Mouse (Mus musculus) kidney, adult 2 months (tissue): ENCODE data around the gene Etl4. TPM values are rescaled to one million over a fixed set of nuclear protein-coding genes. Genes with fewer than 3 reads are reported as not detected.

Experiments used
- DNase-seq: peaks from one replicate; pipeline ENCODE4 v3.0.0; 2021
- H3K27ac ChIP-seq: fragments of 200-500 bp; 2 replicates; pipeline ENCODE4 v1.5.1; 2012; ENCODE audit warnings: low read depth, low read length, control low read depth, inconsistent platforms; ENCODE audit not compliant: insufficient read depth
- H3K27me3 ChIP-seq: fragments of 200-500 bp; replicated peaks from 2 replicates; pipeline ENCODE4 v1.6.1; 2012; ENCODE audit warnings: mild to moderate bottlenecking, moderate library complexity, low read length, inconsistent platforms; ENCODE audit not compliant: control insufficient read depth, insufficient read depth
- H3K36me3 ChIP-seq: fragments of 200-500 bp; 2 replicates; pipeline ENCODE4 v1.6.1; 2012; ENCODE audit warnings: mild to moderate bottlenecking, moderate library complexity, low read length, inconsistent platforms; ENCODE audit not compliant: control insufficient read depth, insufficient read depth
- H3K4me1 ChIP-seq: fragments of 200-500 bp; 2 replicates; pipeline ENCODE4 v1.6.1; 2011; ENCODE audit warnings: low read length; ENCODE audit not compliant: control insufficient read depth, insufficient read depth
- H3K4me3 ChIP-seq: fragments of 200-500 bp; 2 replicates; pipeline ENCODE4 v1.5.1; 2011; ENCODE audit warnings: mild to moderate bottlenecking, low read depth, low read length, control low read depth; ENCODE audit not compliant: insufficient read depth
- CTCF ChIP-seq: fragments of 200-500 bp; conservative IDR thresholded peaks from 2 replicates; pipeline ENCODE4 v1.5.1; 2011; ENCODE audit warnings: low read depth, mild to moderate bottlenecking, control low read depth, low read length, moderate library complexity, mixed read lengths; ENCODE audit not compliant: insufficient read depth, insufficient read length
- POLR2A ChIP-seq: fragments of 200-500 bp; IDR thresholded peaks from one replicate; pipeline ENCODE4 v1.6.1; 2011; ENCODE audit warnings: low read depth, low read length, control low read depth
- WGBS: fragments of 180-500 bp; shearing (Covaris S2); methylation state at CpG from one replicate; pipeline ENCODE4 v1.1.7; 2018; 5-methylcytosine and 5-hydroxymethylcytosine counted together
- polyA plus RNA-seq: library from polyadenylated mRNA; depleted of rRNA; stranded (reverse); fragments of >200 nt; gene quantifications from 2 replicates; pipeline ENCODE4 v1.2.3, GENCODE M21; 2012

Etl4 gene
- polyA plus RNA-seq, 1 experiment: 21.4 TPM

DNA sequence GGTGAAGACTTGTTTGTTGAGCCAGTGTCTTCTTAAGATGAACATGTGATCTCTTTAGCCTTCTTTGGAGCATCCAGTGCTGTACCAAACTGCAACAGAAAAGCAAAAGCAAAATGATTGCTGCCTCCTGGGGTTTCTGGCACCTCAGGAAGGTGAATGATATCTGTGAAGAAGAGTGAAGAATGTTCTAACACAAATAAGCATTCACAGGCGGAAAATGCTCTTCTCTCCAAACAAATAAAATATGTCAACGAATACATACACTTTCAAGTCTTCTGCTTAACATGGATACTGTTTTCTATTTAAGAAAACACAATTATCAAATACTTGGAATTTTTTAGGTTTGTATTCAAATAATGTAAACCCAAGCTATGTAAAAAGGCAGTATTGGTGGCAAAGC lies 678.3 kb downstream of the Etl4 start:
- no peak for TF ChIP-seq POLR2A
- no peak for TF ChIP-seq CTCF
- no peak for DNase-seq
- WGBS: 93% methylated on average over 2 of the region's 2 CpGs

DNA sequence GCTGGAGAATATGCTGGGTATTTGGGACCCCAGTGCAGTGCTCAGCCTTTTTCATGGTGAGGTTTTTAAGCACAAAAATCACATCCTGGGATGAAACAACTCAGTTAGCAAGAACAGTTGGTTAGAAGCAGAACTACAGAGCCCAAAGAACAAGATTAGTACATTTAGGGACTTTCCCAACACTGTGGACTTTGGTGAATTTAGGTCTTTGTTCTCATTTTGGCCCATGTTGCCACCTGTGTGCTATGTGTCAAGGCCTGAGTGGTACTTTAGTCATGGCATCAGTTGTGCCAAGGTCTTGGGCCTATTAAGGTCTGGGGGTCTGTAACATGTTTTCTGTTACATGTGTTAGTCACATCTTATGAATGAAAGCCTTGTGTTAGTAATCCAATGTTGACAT lies 679.1 kb downstream of the Etl4 start:
- no peaks in the 10 kb centered on the region for H3K4me1 ChIP-seq
- no peak overlapping the region for H3K4me3 ChIP-seq
- DNase-seq: no peak
- H3K36me3 ChIP-seq: no peaks in the 10 kb centered on the region
- no peak overlapping the region for H3K27ac ChIP-seq
- H3K27me3 ChIP-seq: no peaks in the 10 kb centered on the region
- no peak for TF ChIP-seq CTCF
- no peak for TF ChIP-seq POLR2A

More for the DNA sequence above, 678.3 kb downstream of the Etl4 start:
- Histone ChIP-seq H3K4me1 (no peaks in the 10 kb centered on the region), H3K4me3 (no peak overlapping the region), H3K27me3 (no peaks in the 10 kb centered on the region), H3K36me3 (no peaks in the 10 kb centered on the region), H3K27ac (no peak overlapping the region)

DNA sequence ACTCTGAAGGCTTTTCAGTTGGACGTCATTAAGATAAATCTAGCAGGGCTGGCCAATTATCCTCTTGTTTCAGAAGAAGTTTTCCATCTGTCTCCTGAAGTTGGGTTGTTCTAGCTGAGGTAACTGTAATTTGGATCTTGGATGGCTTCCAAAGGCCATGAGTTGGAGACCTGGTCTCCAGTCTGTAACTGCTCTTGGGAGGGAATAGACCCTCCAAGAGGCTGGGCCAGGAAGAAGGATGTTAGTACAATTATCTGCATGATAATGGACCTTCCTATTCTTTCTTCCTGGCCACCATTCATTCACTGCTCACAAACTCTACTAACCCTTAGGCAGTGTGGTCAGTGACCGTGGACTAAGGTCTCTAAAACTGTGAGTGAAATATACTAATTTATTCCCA lies 684.5 kb downstream of the Etl4 start:
- WGBS: 73% methylated on average over 2 of the region's 2 CpGs
- Histone ChIP-seq H3K27ac (no peak overlapping the region), H3K27me3 (no peaks in the 10 kb centered on the region), H3K36me3 (no peaks in the 10 kb centered on the region), H3K4me3 (no peak overlapping the region), H3K4me1 (no peaks in the 10 kb centered on the region)
- DNase-seq: no peak
- TF ChIP-seq POLR2A: no peak
- no peak for TF ChIP-seq CTCF

DNA sequence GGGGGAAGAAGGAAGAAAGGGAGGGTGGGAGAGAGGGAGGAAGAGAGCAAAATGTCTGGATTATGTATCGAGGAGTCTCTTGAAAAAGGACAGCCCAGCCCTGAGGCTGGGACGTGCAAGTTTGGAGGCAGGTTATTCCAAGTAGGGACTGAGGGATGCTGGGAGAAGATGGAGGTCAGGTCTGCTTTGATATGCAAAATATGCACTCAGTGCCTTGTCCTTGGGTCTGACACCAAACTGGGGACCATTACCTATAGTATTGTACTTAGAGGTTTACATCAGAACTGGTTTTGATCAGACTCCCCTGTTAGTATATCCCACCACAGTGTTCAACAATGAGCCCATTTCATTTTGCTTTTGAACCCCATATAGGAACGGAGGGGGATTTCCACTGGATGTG lies 685.4 kb downstream of the Etl4 start:
- Histone ChIP-seq H3K4me1 (no peaks in the 10 kb centered on the region), H3K4me3 (no peak overlapping the region)
- 89% methylated on average over 3 of the region's 3 CpGs for WGBS

DNA sequence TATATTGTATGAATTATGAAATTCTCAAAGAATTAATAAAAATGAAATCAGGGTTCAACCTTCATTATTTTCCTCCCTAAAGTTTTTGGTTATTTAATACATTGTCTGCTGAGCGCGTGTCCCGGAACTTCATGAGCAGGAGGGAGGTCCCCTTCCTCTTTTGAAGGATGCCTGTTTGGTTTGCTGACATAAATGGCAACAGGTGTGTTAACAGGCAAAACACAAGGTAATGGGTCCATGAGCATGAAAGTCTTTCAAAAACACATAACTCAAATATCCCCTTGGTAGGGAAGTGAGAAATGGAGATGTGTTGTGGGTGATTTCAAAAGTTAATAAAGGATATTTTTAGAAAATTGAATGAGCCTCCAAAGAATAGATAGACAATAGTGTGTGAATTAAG lies 687.0 kb downstream of the Etl4 start:
- 99% methylated on average over 3 of the region's 3 CpGs for WGBS
- no peak for TF ChIP-seq POLR2A
- no peak for TF ChIP-seq CTCF
- Histone ChIP-seq H3K36me3 (no peaks in the 10 kb centered on the region), H3K27ac (no peak overlapping the region), H3K4me1 (no peaks in the 10 kb centered on the region), H3K4me3 (no peak overlapping the region), H3K27me3 (no peaks in the 10 kb centered on the region)
- DNase-seq: no peak

More for the DNA sequence above, 685.4 kb downstream of the Etl4 start:
- no peaks in the 10 kb centered on the region for H3K27me3 ChIP-seq
- H3K36me3 ChIP-seq: no peaks in the 10 kb centered on the region
- no peak for DNase-seq
- TF ChIP-seq CTCF (no peak), POLR2A (no peak)
- H3K27ac ChIP-seq: no peak overlapping the region

DNA sequence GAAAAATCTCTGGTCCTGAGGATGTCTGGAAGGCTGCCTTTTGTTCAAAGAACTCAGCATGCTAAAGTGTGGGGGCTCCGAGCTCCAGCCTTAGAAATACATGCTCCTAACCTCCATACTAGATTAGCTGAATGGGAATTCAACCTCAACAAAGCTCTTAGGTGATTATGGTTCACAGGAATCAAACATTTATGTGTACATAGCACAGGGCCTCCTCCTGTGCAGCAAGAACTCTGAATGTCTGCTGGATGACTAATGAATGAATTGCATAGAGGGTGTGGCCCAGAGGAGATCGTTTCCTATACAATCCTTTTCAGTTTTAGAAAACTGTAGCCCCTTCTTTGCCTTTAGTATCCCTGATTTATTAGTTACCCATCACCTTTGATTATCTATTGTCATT lies 687.6 kb downstream of the Etl4 start:
- Histone ChIP-seq H3K36me3 (no peaks in the 10 kb centered on the region), H3K4me3 (no peak overlapping the region), H3K27ac (no peak overlapping the region), H3K4me1 (no peaks in the 10 kb centered on the region), H3K27me3 (no peaks in the 10 kb centered on the region)
- TF ChIP-seq CTCF (no peak), POLR2A (no peak)
- WGBS: 65% methylated on average over 2 of the region's 2 CpGs
- DNase-seq: no peak

DNA sequence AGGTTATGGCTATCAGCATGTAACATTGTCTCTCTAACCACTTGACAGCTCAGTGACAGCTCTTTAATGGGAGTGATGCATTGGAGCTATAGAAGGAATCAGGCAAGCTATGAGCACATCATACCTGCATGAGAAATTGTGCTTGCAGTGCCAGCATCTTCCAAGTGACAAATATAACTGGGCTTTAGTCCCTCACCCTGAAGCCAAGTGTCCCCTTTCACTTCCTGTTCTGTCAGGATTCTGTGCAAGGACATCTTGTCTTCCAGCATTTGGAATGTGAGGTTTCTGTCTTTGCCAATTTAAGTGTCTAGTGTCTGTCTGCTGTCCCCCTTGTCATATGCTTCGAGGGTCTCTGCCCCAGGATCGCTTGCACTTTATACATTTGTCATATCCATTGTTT lies 693.1 kb downstream of the Etl4 start:
- no peak overlapping the region for H3K4me3 ChIP-seq
- TF ChIP-seq CTCF: no peak
- no peak for TF ChIP-seq POLR2A
- 74% methylated on average over 2 of the region's 2 CpGs for WGBS
- no peak overlapping the region for H3K27ac ChIP-seq
- DNase-seq: no peak
- H3K4me1 ChIP-seq: no peaks in the 10 kb centered on the region
- no peaks in the 10 kb centered on the region for H3K36me3 ChIP-seq
- no peaks in the 10 kb centered on the region for H3K27me3 ChIP-seq

DNA sequence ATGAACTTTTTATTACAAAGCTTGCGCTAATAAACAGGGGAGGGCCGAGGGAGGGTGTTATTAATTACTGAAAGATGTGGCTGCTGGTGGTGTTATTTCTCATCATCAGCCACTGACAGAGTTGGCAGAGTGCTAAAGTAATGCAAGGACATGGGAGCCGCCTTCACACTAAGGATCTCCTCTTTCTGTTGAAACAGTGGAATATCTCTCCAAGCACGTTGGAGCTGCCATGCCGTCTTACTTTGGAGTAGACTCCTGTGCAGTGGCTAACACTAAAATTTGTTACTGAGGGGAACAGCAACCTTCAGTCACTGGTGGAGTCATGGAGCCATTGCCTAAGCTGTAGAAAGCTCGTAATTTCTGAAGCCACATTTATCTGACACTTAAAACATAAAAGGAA lies 694.0 kb downstream of the Etl4 start:
- Histone ChIP-seq H3K36me3 (no peaks in the 10 kb centered on the region), H3K4me3 (no peak overlapping the region), H3K4me1 (no peaks in the 10 kb centered on the region), H3K27me3 (no peaks in the 10 kb centered on the region), H3K27ac (no peak overlapping the region)
- no peak for DNase-seq
- 78% methylated on average over 6 of the region's 6 CpGs for WGBS
- TF ChIP-seq CTCF (no peak), POLR2A (no peak)
